Mouse (Mus musculus): ENCODE measurements around the gene Psmb5.
A peak's percentile ranks its signal among the peaks of the same experiment; 100 is the strongest.

Psmb5 gene

GRCm38 (mm10) chr14:54594055-54594454, 23.8 kb downstream of the Psmb5 start:
- DNase-seq (ENCODE audit: extremely low read depth, low read depth): no peak

- DNase-seq (ENCODE audit: extremely low read depth, low read depth): peak; percentile 82
Measured at GRCm38 (mm10) chr14:54592319-54592934, 25.4 kb downstream of the Psmb5 start.

- no peak for DNase-seq (ENCODE audit: extremely low read depth, low read depth)
Measured at GRCm38 (mm10) chr14:54591056-54591455, 26.8 kb downstream of the Psmb5 start.

- DNase-seq (ENCODE audit: extremely low read depth, low read depth): no peak
Measured at GRCm38 (mm10) chr14:54583681-54584338, 34.0 kb downstream of the Psmb5 start.

- no peak for DNase-seq (ENCODE audit: extremely low read depth, low read depth)
Measured at GRCm38 (mm10) chr14:54582536-54582935, 35.3 kb downstream of the Psmb5 start.

- DNase-seq (ENCODE audit: extremely low read depth, low read depth): no peak
Measured at GRCm38 (mm10) chr14:54579638-54580037, 38.2 kb downstream of the Psmb5 start.

GRCm38 (mm10) chr14:54578063-54578462, 39.8 kb downstream of the Psmb5 start:
- no peak for DNase-seq (ENCODE audit: extremely low read depth, low read depth)

- DNase-seq (ENCODE audit: extremely low read depth, low read depth): no peak
Measured at GRCm38 (mm10) chr14:54577089-54577982, 40.5 kb downstream of the Psmb5 start, which contains the start of gene Ajuba. TSS of gene Ajuba (minus strand) at chr14:54577558.

- DNase-seq (ENCODE audit: extremely low read depth, low read depth): no peak
Measured at GRCm38 (mm10) chr14:54576241-54577088, 41.4 kb downstream of the Psmb5 start.

- no peak for DNase-seq (ENCODE audit: extremely low read depth, low read depth)
Measured at GRCm38 (mm10) chr14:54575631-54576030, 42.2 kb downstream of the Psmb5 start.

- DNase-seq (ENCODE audit: extremely low read depth, low read depth): no peak
Measured at GRCm38 (mm10) chr14:54575031-54575430, 42.8 kb downstream of the Psmb5 start.

- no peak for DNase-seq (ENCODE audit: extremely low read depth, low read depth)
Measured at GRCm38 (mm10) chr14:54574253-54574652, 43.6 kb downstream of the Psmb5 start.

GRCm38 (mm10) chr14:54572790-54573736, 44.8 kb downstream of the Psmb5 start:
- DNase-seq (ENCODE audit: extremely low read depth, low read depth): no peak

- no peak for DNase-seq (ENCODE audit: extremely low read depth, low read depth)
Measured at GRCm38 (mm10) chr14:54572122-54572521, 45.7 kb downstream of the Psmb5 start.

GRCm38 (mm10) chr14:54569451-54570392, 48.1 kb downstream of the Psmb5 start:
- no peak for DNase-seq (ENCODE audit: extremely low read depth, low read depth)

GRCm38 (mm10) chr14:54568694-54569414, 49.0 kb downstream of the Psmb5 start:
- no peak for DNase-seq (ENCODE audit: extremely low read depth, low read depth)
